Mouse (Mus musculus) forelimb bud, embryonic 11.5 days (tissue): Measurements from ENCODE around the gene D10Wsu102e.
A peak's percentile ranks its signal among the peaks of the same experiment; 100 is the strongest.

Source experiments
- DNase-seq: peaks from one replicate; pipeline ENCODE4 v3.0.0-alpha.2; 2012; ENCODE audit warnings: low read depth, low spot score

The D10Wsu102e gene

DNA sequence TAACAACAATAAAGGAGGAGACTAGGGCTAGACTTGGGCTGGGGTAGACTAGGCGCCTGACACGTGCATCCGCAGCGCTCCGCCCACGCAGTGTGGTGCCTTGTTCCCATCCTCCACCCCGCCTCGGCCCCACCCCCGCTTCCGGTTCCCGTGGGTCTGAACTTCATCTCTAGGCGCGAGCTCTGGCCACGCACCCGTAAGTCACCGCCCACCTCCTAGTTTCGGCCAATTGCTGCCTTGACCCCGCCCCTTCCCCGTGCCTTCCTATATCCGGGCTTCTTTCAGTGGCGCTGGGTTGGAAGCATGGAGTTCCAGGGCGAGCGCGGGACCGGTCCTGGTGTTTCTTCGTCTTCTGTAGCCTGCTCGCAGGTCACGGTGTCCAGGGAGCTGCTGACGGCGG is at the start of gene D10Wsu102e:
Gene D10Wsu102e (plus strand): TSS at position 266 of the 400 bp plus-strand sequence.
- peak; percentile 96 for DNase-seq

DNA sequence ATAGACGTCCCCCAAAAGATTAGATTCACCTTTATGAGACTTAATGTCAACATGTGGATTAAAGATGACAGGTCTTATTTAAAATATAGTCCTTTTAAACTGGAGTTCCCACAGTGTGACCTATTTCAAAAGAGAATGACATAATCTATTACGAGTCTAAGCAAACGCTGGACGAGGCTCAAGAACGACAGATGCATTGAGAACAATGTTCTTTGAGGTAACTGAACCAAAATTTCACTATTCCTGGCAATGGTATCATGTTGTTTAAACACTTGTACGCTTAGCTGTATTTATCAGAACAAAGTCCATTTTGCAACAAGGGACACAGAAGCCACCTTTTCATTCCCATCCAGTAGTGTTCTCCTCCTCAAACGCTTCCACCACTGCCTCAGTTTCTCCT is 49.7 kb upstream of the D10Wsu102e start:
- no peak for DNase-seq

- DNase-seq = no peak
Measured at GRCm38 (mm10) chr10:83313033-83313432, 47.0 kb upstream of the D10Wsu102e start.

- no peak for DNase-seq
Measured at GRCm38 (mm10) chr10:83320396-83320795, 39.6 kb upstream of the D10Wsu102e start.

GRCm38 (mm10) chr10:83320870-83321269 is 39.2 kb upstream of the D10Wsu102e start:
- no peak for DNase-seq

DNA sequence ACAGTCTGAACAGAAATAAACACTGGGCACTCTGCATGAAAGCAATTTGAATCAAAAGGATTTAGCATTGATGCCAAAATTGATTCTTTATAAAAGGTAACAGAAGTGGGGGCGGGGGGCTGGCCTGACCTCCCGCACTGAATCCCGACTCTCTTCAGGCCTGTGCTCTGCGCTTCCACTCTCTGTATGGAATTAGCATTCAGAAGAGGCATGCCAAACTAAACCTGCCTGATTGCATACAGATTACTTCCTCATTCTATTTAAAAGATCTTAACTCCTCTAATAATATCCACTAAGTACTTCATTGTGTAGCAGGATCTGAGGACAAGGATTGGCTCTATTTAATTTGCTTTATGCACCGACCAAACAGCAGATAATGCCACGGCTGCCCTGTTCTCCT is 38.5 kb upstream of the D10Wsu102e start:
- no peak for DNase-seq

DNA sequence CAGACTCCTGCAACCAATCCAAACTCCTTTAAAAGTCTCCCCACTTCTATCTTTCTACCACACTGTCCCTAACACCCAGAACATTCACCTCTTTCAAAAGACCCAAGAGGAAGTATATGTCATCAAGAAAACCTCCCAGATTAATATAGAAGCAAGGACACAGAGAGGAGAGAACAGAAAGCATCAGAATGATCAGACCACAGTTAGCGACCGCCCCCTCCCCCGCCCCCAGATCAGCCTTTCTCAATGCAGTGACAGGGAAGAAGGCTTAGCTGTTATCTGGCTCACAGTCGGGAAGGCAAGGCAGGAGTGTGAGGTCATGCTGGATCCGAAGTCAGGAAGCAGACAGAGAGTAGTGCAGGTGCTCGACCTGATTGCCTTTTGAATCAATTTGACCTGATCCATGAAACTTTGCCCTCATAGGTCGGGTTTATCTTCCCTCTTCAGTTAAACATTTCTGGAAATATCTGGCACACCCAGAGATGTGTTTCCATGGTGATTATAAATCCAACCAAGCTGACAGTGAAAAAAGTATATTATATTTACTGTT is 37.4 kb upstream of the D10Wsu102e start:
- DNase-seq = no peak

GRCm38 (mm10) chr10:83324871-83325270 is 35.1 kb upstream of the D10Wsu102e start:
- no peak for DNase-seq

GRCm38 (mm10) chr10:83325903-83326302 is 34.1 kb upstream of the D10Wsu102e start:
- DNase-seq = no peak

DNA sequence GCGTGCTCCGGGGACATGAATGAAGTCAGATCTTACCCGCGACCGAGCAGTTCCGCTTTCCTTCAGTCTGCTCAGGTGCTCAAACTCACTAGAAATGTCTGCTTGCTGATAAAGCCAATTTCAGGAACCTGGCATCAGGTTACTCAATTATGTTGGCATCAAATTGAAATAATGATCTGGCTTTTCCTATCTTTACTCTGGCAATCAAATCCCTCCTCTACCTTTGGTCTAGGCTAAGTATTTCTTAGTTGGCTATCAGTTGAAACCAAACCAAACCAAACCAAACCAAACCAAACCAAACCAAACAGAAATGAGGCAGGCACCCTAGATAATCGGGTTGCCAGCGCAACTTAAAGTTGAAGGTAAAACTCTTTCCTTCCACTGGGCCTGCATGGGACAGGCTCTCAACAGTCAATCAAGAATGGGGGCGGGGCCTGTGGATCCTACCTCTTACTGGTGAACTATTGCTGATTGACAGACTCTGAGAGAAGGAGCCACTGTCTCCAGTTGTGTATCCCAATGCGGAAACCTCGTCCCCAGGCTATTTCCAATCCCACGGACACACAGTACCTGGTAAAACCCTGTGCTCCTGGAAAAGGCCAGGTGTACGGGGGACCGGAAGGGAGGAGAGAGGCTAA is 33.3 kb upstream of the D10Wsu102e start:
- no peak for DNase-seq

- DNase-seq = no peak
Measured at GRCm38 (mm10) chr10:83328791-83329190, 31.2 kb upstream of the D10Wsu102e start.

DNA sequence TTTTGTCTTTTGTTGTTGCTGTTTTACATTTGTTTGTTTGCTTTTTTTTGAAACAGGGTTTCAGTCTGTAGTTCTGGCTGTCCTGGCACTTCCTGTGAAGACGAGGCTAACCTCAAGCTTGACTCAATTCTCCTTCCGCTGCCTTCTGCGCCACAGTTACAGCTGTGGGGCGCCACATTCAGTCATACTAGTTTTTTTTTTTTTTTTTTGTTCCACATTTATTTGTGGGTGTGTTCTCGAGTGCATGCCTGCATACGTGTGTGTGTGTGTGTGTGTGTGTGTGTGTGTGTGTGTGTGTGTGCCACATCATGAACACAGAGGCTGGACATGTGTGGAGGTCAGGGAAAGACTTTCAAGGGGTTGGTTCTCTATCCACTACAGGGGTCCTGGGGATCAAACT is 29.7 kb upstream of the D10Wsu102e start:
- DNase-seq = no peak

DNA sequence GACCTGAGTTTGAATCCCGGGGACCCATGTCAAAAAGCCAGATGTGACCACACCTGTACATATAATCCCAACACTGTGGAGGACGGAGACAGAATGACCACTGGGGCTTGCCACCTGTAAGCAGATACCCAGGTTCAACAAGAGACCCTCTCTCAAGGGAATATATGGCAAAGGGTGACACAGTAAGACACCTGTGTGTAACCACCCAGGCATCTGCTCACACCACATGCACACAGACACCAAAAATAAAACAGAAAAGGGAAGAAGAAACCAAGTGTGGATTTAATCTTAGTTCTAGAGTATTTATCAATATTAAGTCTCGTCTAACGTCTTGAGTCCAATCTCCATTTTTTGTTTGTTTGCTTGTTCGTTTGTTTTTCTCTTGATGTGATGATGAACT is 28.2 kb upstream of the D10Wsu102e start:
- DNase-seq = no peak

GRCm38 (mm10) chr10:83332581-83332980 is 27.4 kb upstream of the D10Wsu102e start:
- no peak for DNase-seq

- no peak for DNase-seq
Measured at GRCm38 (mm10) chr10:83336336-83336735, 23.7 kb upstream of the D10Wsu102e start.

DNA sequence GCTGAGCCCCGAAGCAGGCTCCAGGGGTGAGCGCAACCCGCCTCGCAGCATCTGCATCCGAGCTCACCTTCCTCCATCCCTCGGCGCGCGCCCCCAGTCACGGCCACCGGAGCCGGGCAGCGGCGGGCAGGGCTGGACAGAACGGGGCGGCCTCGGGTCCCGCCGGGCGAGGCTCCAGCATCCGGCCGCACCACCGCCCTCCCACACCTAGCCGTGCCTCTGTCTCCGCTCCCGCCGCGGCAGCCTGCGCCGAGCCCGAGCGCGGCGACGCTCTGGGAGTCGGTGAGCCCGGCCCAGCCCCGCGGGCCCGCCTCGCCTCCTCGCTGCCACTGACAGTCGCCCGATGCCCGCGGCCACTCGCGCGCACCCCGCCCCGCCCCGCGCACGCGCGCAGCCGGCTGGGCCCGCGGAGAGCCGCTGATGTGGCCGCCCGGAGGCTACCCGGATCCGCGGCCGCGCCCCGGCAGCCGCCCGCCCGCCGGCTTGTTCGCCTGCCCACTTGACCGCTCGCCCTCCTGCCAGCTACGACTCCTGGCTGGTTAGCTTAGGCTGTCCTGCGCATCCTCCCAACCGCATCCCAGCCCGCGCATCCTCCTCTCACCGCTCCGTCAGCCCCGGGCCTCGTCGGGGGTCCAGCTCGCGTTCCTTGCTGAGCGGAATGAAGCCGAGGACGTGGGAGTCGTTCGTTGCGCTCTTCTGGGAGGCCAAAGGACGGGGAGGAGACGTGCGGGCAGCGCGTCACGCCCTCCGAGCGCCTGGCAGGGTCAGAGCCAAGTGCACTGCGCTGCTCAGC is 22.7 kb upstream of the D10Wsu102e start, which contains the start of gene Slc41a2:
Gene Slc41a2 (minus strand): TSS at position 724 of the 793 bp plus-strand sequence.
- DNase-seq = no peak

DNA sequence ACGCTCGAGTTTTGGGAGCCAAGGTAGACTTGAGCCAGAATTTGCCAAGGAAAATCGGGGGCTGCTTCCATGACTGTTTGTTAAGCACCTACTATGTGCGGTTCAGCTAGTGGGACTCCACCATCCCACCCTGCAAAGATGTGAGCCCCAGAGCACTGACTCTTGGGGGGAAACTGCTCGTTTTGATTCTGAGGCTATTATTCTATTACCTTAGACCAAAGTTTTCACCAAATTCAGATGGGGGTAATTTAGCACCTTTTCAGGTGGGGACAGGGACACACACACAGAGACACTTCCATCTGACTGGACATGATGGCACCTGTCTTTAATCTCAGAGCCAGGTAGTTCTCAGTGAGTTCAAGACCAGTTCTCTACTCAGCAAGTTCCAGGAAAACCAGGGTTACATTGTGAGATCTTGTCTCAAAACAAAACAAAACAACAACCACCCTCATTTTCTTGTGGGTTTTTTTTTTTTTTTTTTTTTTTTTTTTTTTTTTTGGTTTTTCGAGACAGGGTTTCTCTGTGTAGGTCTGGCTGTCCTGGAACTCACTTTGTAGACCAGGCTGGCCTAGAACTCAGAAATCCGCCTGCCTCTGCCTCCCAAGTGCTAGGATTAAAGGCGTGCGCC is 21.9 kb upstream of the D10Wsu102e start:
- DNase-seq = no peak

DNA sequence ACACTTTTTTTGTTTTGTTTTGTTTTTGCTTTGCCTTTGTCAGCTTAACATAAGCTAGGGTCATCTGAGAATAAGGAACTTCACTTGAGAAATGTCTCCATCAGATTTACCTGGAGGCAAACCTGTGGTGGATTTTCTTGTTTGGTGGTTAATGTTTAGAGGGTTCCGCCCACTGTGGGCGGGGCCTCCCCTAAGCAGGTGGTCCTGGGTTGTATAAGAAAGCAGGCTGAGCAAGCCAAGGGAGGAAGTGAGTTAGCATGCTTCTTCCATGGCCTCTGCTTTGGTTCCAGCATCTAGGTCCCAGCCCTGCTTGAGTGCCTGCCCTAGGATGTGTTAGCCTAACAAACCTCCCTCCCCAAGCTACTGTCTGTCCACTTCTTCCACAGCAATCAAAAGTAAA is 18.8 kb upstream of the D10Wsu102e start:
- no peak for DNase-seq

DNA sequence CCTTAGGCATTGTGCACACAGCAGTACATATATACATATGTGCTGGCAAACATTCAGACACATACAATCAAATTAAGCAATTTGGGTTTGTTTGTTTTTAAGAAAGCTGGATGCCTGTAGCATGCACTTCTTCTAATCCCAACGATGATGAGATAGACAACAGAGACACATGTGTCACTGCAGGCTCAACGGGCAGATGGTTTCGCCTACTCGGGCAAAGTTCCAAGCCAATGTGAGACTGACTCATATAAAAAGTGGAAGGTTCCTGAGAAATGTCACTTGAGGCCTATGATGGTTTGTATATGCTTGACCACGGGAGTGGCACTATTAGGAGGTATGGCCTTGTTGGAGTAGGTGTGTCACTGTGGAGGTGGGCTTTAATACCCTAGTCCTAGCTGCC is 16.9 kb upstream of the D10Wsu102e start:
- DNase-seq = no peak

GRCm38 (mm10) chr10:83343828-83344685 is 16.0 kb upstream of the D10Wsu102e start:
- no peak for DNase-seq

DNA sequence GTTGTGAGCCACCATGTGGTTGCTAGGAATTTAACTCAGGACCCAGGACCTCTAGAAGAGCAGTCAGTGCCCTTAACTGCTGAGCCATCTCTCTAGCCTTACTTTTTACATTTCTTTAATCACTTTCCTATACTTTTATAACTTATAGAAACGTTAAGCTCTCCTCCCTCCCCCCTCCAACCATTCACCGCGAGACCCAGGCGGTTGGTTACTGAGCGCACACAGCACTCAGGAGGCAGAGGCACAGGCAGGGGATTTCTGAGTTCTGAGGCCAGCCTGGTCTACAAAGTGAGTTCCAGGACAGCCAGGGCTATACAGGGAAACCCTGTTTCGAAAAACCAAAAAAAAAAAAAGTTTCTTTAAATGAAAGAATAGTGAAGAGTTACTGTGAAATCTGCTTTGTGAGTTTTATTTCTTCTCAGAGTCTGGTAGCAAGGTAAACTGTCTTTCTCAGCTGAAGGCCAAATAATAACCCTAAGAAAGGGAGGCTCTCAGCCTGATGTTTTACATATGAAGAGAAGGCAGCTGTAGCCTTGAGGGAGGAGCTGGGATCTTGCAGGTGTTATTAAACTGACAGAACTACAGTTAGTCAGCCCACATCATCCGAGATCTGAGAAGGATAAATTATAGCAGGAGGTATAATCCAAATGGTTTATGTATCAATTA is 14.2 kb upstream of the D10Wsu102e start:
- DNase-seq = no peak
